Mouse (Mus musculus): ENCODE data around the gene Maff. TPM values are rescaled to one million over a fixed set of nuclear protein-coding genes. Genes with fewer than 3 reads are reported as not detected.
A peak's percentile ranks its signal among the peaks of the same experiment; 100 is the strongest.

Maff gene
- total RNA-seq, 4 experiments from 2014 or later, result 5.7 to 11.1 (median 9.9) TPM

- no peak for DNase-seq (ENCODE audit: low spot score)
These were observed 14.6 kb downstream of the Maff start for GRCm38 (mm10) chr15:79361023-79361422.

- no peak for DNase-seq (ENCODE audit: low spot score)
These were observed 17.7 kb downstream of the Maff start for GRCm38 (mm10) chr15:79364120-79364519.

GRCm38 (mm10) chr15:79365068-79365467 is 18.6 kb downstream of the Maff start:
- DNase-seq (ENCODE audit: low spot score), result no peak

- no peak for DNase-seq (ENCODE audit: low spot score)
These were observed 20.0 kb downstream of the Maff start for GRCm38 (mm10) chr15:79366402-79366801.

- DNase-seq (ENCODE audit: low spot score), result peak; percentile 82
These were observed 21.9 kb downstream of the Maff start for GRCm38 (mm10) chr15:79368313-79368811.

GRCm38 (mm10) chr15:79368861-79369440 is 22.5 kb downstream of the Maff start:
- no peak for DNase-seq (ENCODE audit: low spot score)

GRCm38 (mm10) chr15:79369452-79370280 is 23.2 kb downstream of the Maff start:
- no peak for DNase-seq (ENCODE audit: low spot score)

GRCm38 (mm10) chr15:79370281-79370843 is 23.9 kb downstream of the Maff start:
- no peak for DNase-seq (ENCODE audit: low spot score)

- no peak for DNase-seq (ENCODE audit: low spot score)
These were observed 28.3 kb downstream of the Maff start for GRCm38 (mm10) chr15:79374760-79375159.

GRCm38 (mm10) chr15:79377681-79378080 is 31.3 kb downstream of the Maff start:
- peak; percentile 91 for DNase-seq (ENCODE audit: low spot score)

- no peak for DNase-seq (ENCODE audit: low spot score)
These were observed 32.2 kb downstream of the Maff start for GRCm38 (mm10) chr15:79378608-79379007.

- no peak for DNase-seq (ENCODE audit: low spot score)
These were observed 33.2 kb downstream of the Maff start for GRCm38 (mm10) chr15:79379658-79380057.

GRCm38 (mm10) chr15:79380468-79381444 is 34.3 kb downstream of the Maff start:
- peak; percentile 73 for DNase-seq (ENCODE audit: low spot score)

- DNase-seq (ENCODE audit: low spot score), result no peak
These were observed 35.2 kb downstream of the Maff start for GRCm38 (mm10) chr15:79381644-79382043.

- no peak for DNase-seq (ENCODE audit: low spot score)
These were observed 40.7 kb downstream of the Maff start for GRCm38 (mm10) chr15:79387081-79387480.

GRCm38 (mm10) chr15:79387611-79388010 is 41.2 kb downstream of the Maff start:
- no peak for DNase-seq (ENCODE audit: low spot score)

- no peak for DNase-seq (ENCODE audit: low spot score)
These were observed 41.8 kb downstream of the Maff start for GRCm38 (mm10) chr15:79388171-79388570.

GRCm38 (mm10) chr15:79390434-79390833 is 44.0 kb downstream of the Maff start:
- DNase-seq (ENCODE audit: low spot score), result no peak

- peak; percentile 78 for DNase-seq (ENCODE audit: low spot score)
These were observed 45.1 kb downstream of the Maff start for GRCm38 (mm10) chr15:79391447-79392093.

- no peak for DNase-seq (ENCODE audit: low spot score)
These were observed 46.1 kb downstream of the Maff start for GRCm38 (mm10) chr15:79392527-79392926.

- DNase-seq (ENCODE audit: low spot score), result no peak
These were observed 46.7 kb downstream of the Maff start for GRCm38 (mm10) chr15:79393101-79393500.

Measured in heart, adult 8-10 months (tissue).